Mouse (Mus musculus): ENCODE results near the gene Pck1. TPM values are rescaled to one million over a fixed set of nuclear protein-coding genes. Genes with fewer than 3 reads are reported as not detected.

Gene Pck1
- total and polyA plus RNA-seq, 2 experiments from 2014 or later: 0.29 to 1.7 TPM

DNA sequence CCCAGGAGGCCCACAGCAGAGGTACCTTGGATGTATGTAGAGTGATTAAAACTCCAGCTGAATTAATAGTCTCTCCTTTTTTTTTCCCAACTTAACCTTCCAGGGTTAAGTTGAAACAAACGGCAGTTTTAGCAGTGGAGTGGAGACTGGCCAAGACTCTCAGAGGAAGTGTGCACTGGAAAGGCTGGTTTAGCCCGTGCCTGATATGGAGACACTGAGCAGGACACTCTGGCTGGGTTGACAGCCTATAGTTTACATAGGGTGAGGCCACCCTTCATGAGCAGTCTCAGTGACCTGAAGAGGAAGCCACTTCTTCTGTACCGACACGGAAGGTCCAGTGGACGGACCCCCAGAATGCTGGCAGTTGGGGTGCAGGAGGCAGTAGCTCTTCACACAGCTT is 1.5 kb upstream of the Pck1 start:
- no peak for TF ChIP-seq EP300 (IDR thresholded peaks at IDR 0.05; ENCODE audit: low read depth)
- no peak for TF ChIP-seq CTCF (IDR thresholded peaks at IDR 0.05; ENCODE audit: low read depth)
- WGBS: 64% methylated on average over 5 of the region's 5 CpGs
- Histone ChIP-seq H3K27ac (ENCODE audit: low read depth) (no peak overlapping the region), H3K9ac (replicated peaks; ENCODE audit: low read depth, low read length) (no peak overlapping the region), H3K36me3 (replicated peaks; ENCODE audit: control insufficient read depth, insufficient read depth, low read length) (no peaks in the 10 kb centered on the region), H3K9me3 (replicated peaks; ENCODE audit: control insufficient read depth, low read length) (no peaks in the 10 kb centered on the region), H3K27me3 (ENCODE audit: control insufficient read depth, insufficient read depth, low read length) (no peaks in the 10 kb centered on the region), H3K4me3 (ENCODE audit: low read depth, low read length) (no peak overlapping the region), H3K4me1 (ENCODE audit: control insufficient read depth, insufficient read depth) (no peaks in the 10 kb centered on the region; the same call in 1 of the 2 replicates), H3K4me2 (ENCODE audit: low read depth, low read length) (no peak overlapping the region)
- ATAC-seq (ENCODE audit: insufficient read depth, low read depth) (no peak), DNase-seq (ENCODE audit: low spot score) (no peak)

DNA sequence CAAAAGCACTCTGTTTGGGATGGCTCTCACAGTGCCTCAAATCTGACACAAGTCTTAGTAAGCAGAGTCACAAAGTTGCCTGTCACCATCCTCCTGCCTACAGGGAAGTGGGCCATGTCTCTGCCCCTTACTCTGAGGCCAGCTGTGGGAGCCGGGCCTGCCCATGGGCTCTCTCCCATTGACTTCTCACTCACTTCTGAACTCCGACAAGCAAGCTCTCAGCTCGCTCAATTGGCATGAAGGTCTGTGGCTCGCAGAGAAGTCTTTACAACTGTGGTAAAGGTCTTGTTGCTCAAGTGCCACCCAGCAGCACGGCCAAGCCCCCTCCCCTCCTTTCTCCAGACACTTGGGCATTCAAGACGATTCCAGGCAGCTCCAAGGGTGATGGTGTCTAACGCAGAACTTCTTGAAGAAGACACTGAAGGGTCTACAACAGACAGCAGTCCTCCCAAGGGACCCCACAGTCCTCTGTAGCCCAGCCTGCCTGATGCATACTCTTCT is 1.0 kb upstream of the Pck1 start:
- no peak overlapping the region for H3K9ac ChIP-seq (replicated peaks; ENCODE audit: low read depth, low read length)
- 86% methylated on average over 7 of the region's 7 CpGs for WGBS
- no peak overlapping the region for H3K4me3 ChIP-seq (ENCODE audit: low read depth, low read length)
- H3K9me3 ChIP-seq (replicated peaks; ENCODE audit: control insufficient read depth, low read length): no peaks in the 10 kb centered on the region
- ATAC-seq (ENCODE audit: insufficient read depth, low read depth) (no peak), DNase-seq (ENCODE audit: low spot score) (no peak)
- TF ChIP-seq EP300 (IDR thresholded peaks at IDR 0.05; ENCODE audit: low read depth) (no peak), CTCF (IDR thresholded peaks at IDR 0.05; ENCODE audit: low read depth) (no peak)
- no peaks in the 10 kb centered on the region for H3K27me3 ChIP-seq (ENCODE audit: control insufficient read depth, insufficient read depth, low read length)
- no peak overlapping the region for H3K27ac ChIP-seq (ENCODE audit: low read depth)
- no peak overlapping the region for H3K4me2 ChIP-seq (ENCODE audit: low read depth, low read length)
- no peaks in the 10 kb centered on the region; the same call in 1 of the 2 replicates for H3K4me1 ChIP-seq (ENCODE audit: control insufficient read depth, insufficient read depth)
- H3K36me3 ChIP-seq (replicated peaks; ENCODE audit: control insufficient read depth, insufficient read depth, low read length): no peaks in the 10 kb centered on the region

DNA sequence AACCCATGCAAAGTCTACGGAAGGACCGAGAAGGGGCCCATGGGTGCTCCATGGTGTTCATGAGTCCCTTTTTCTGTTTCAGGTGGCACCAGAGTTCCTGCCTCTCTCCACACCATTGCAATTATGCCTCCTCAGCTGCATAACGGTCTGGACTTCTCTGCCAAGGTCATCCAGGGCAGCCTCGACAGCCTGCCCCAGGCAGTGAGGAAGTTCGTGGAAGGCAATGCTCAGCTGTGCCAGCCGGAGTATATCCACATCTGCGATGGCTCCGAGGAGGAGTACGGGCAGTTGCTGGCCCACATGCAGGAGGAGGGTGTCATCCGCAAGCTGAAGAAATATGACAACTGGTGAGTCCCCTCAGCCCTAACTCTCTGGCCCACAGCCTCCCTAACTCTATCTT is 418 bp downstream of the Pck1 start:
- no peak for TF ChIP-seq EP300 (IDR thresholded peaks at IDR 0.05; ENCODE audit: low read depth)
- TF ChIP-seq CTCF (IDR thresholded peaks at IDR 0.05; ENCODE audit: low read depth): no peak
- no peak overlapping the region for H3K4me3 ChIP-seq (ENCODE audit: low read depth, low read length)
- no peaks in the 10 kb centered on the region for H3K27me3 ChIP-seq (ENCODE audit: control insufficient read depth, insufficient read depth, low read length)
- H3K9me3 ChIP-seq (replicated peaks; ENCODE audit: control insufficient read depth, low read length): no peaks in the 10 kb centered on the region
- H3K27ac ChIP-seq (ENCODE audit: low read depth): no peak overlapping the region
- ATAC-seq (ENCODE audit: insufficient read depth, low read depth) (no peak), DNase-seq (ENCODE audit: low spot score) (no peak)
- H3K36me3 ChIP-seq (replicated peaks; ENCODE audit: control insufficient read depth, insufficient read depth, low read length): no peaks in the 10 kb centered on the region
- H3K4me1 ChIP-seq (ENCODE audit: control insufficient read depth, insufficient read depth): no peaks in the 10 kb centered on the region; the same call in 1 of the 2 replicates
- 70% methylated on average over 10 of the region's 10 CpGs for WGBS
- no peak overlapping the region for H3K4me2 ChIP-seq (ENCODE audit: low read depth, low read length)
- H3K9ac ChIP-seq (replicated peaks; ENCODE audit: low read depth, low read length): no peak overlapping the region

DNA sequence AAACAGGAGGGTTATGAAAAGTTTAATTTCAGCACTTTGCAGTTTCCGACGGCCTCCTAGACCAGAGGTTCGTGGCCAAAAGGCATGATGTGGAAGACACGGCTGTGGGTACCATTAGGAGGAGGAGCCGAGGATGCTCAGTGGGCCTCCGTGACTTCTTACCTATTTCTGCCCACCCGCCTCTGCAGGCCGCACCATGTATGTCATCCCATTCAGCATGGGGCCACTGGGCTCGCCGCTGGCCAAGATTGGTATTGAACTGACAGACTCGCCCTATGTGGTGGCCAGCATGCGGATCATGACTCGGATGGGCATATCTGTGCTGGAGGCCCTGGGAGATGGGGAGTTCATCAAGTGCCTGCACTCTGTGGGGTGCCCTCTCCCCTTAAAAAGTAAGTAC is 1.7 kb downstream of the Pck1 start:
- DNase-seq (ENCODE audit: low spot score): no peak
- no peaks in the 10 kb centered on the region; the same call in 1 of the 2 replicates for H3K4me1 ChIP-seq (ENCODE audit: control insufficient read depth, insufficient read depth)
- no peak overlapping the region for H3K4me3 ChIP-seq (ENCODE audit: low read depth, low read length)
- 91% methylated on average over 13 of the region's 13 CpGs for WGBS
- no peaks in the 10 kb centered on the region for H3K36me3 ChIP-seq (replicated peaks; ENCODE audit: control insufficient read depth, insufficient read depth, low read length)
- TF ChIP-seq CTCF (IDR thresholded peaks at IDR 0.05; ENCODE audit: low read depth) (no peak), EP300 (IDR thresholded peaks at IDR 0.05; ENCODE audit: low read depth) (no peak)
- no peaks in the 10 kb centered on the region for H3K27me3 ChIP-seq (ENCODE audit: control insufficient read depth, insufficient read depth, low read length)
- H3K27ac ChIP-seq (ENCODE audit: low read depth): no peak overlapping the region
- ATAC-seq (ENCODE audit: insufficient read depth, low read depth): no peak
- no peak overlapping the region for H3K9ac ChIP-seq (replicated peaks; ENCODE audit: low read depth, low read length)
- no peak overlapping the region for H3K4me2 ChIP-seq (ENCODE audit: low read depth, low read length)
- no peaks in the 10 kb centered on the region for H3K9me3 ChIP-seq (replicated peaks; ENCODE audit: control insufficient read depth, low read length)

DNA sequence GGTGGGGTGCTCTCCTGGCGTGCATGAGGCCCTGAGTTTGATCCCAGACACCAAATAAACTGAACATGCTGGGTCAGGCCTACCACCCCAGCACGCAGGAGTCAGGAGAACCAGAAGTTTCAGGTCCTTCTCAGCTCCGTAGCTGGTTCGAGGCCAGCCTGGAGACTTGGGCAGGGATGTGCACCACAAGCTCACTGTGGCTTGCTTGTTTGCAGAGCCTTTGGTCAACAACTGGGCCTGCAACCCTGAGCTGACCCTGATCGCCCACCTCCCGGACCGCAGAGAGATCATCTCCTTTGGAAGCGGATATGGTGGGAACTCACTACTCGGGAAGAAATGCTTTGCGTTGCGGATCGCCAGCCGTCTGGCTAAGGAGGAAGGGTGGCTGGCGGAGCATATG is 2.1 kb downstream of the Pck1 start:
- TF ChIP-seq EP300 (IDR thresholded peaks at IDR 0.05; ENCODE audit: low read depth): no peak
- no peak for TF ChIP-seq CTCF (IDR thresholded peaks at IDR 0.05; ENCODE audit: low read depth)
- ATAC-seq (ENCODE audit: insufficient read depth, low read depth): no peak

DNA sequence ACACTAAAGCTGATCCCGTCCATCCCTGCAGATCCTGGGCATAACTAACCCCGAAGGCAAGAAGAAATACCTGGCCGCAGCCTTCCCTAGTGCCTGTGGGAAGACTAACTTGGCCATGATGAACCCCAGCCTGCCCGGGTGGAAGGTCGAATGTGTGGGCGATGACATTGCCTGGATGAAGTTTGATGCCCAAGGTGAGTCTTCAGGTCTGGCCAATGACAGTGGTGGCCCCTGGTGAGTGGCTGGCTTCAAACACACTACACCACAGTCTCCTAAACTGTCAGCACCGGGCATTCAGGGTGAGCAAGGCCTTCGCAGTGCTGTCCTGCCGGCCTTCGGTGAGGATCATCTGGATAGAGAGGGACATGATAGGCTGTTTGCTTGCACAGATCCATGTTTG is 3.1 kb downstream of the Pck1 start:
- WGBS: 90% methylated on average over 10 of the region's 10 CpGs
- no peak overlapping the region for H3K9ac ChIP-seq (replicated peaks; ENCODE audit: low read depth, low read length)
- H3K27ac ChIP-seq (ENCODE audit: low read depth): no peak overlapping the region

More for the DNA sequence above, 2.1 kb downstream of the Pck1 start:
- Histone ChIP-seq H3K27me3 (ENCODE audit: control insufficient read depth, insufficient read depth, low read length) (no peaks in the 10 kb centered on the region), H3K27ac (ENCODE audit: low read depth) (no peak overlapping the region), H3K4me3 (ENCODE audit: low read depth, low read length) (no peak overlapping the region), H3K9me3 (replicated peaks; ENCODE audit: control insufficient read depth, low read length) (no peaks in the 10 kb centered on the region), H3K4me2 (ENCODE audit: low read depth, low read length) (no peak overlapping the region), H3K4me1 (ENCODE audit: control insufficient read depth, insufficient read depth) (no peaks in the 10 kb centered on the region; the same call in 1 of the 2 replicates), H3K9ac (replicated peaks; ENCODE audit: low read depth, low read length) (no peak overlapping the region), H3K36me3 (replicated peaks; ENCODE audit: control insufficient read depth, insufficient read depth, low read length) (no peaks in the 10 kb centered on the region)
- no peak for DNase-seq (ENCODE audit: low spot score)
- WGBS: 92% methylated on average over 14 of the region's 14 CpGs

More for the DNA sequence above, 3.1 kb downstream of the Pck1 start:
- Histone ChIP-seq H3K36me3 (replicated peaks; ENCODE audit: control insufficient read depth, insufficient read depth, low read length) (no peaks in the 10 kb centered on the region), H3K4me1 (ENCODE audit: control insufficient read depth, insufficient read depth) (no peaks in the 10 kb centered on the region; the same call in 1 of the 2 replicates), H3K4me2 (ENCODE audit: low read depth, low read length) (no peak overlapping the region), H3K4me3 (ENCODE audit: low read depth, low read length) (no peak overlapping the region), H3K27me3 (ENCODE audit: control insufficient read depth, insufficient read depth, low read length) (no peaks in the 10 kb centered on the region), H3K9me3 (replicated peaks; ENCODE audit: control insufficient read depth, low read length) (no peaks in the 10 kb centered on the region)
- DNase-seq (ENCODE audit: low spot score) (no peak), ATAC-seq (ENCODE audit: insufficient read depth, low read depth) (no peak)
- TF ChIP-seq CTCF (IDR thresholded peaks at IDR 0.05; ENCODE audit: low read depth): no peak

Measured in heart, postnatal 0 days (tissue).